In genomic region chr19:58903899-58904327, GRCm38 (mm10) we compare ENCODE assay signal across 8 mouse cellular contexts. TPM values are rescaled to one million over a fixed set of nuclear protein-coding genes. Genes with fewer than 3 reads are reported as not detected.
A peak's percentile ranks its signal among the peaks of the same experiment; 100 is the strongest.
DNase-seq lines count a peak whose midpoint lies in the region; ATAC-seq and TF ChIP-seq lines count a peak whose summit lies in the region.

No protein-coding gene starts in this region.

- no peak overlapping the region for H3K9ac ChIP-seq in hindbrain, postnatal 0 days (replicated peaks; ENCODE audit: low read length)

- under 1% methylated on average over 11 of the region's 11 CpGs for whole genome bisulfite sequencing in hindbrain, postnatal 0 days

- peak overlapping the region; percentile 64 for H3K4me3 ChIP-seq in gastrocnemius, adult 2 months
- peak overlapping the region; percentile 23 for H3K4me3 ChIP-seq in hindbrain, postnatal 0 days (ENCODE audit: low read length)
- H3K4me3 ChIP-seq in megakaryocyte, embryonic 14.5 days (replicated peaks) = peak overlapping the region; percentile 56

- peak overlapping the region; percentile 52 for H3K4me2 ChIP-seq in hindbrain, postnatal 0 days (ENCODE audit: low read depth, low read length)

- intact Hi-C loops in gastrocnemius, adult 2 months (cut with DNase I) = loop anchor here (1.0 kb wide), 1 partner anchor 98 kb away; no protein-coding TSS in a partner anchor

- peak; percentile 66 for ATAC-seq in hindbrain, postnatal 0 days

- no peaks in the 10 kb centered on the region; the same call in 1 of the 2 replicates for H3K27me3 ChIP-seq in hindbrain, postnatal 0 days (ENCODE audit: insufficient read depth, low read length)
- peaks cover 24% of the 10 kb centered on the region for H3K27me3 ChIP-seq in megakaryocyte, embryonic 14.5 days (replicated peaks)

- no peaks in the 10 kb centered on the region for H3K36me3 ChIP-seq in hindbrain, postnatal 0 days (ENCODE audit: insufficient read depth, low read length)
- no peaks in the 10 kb centered on the region for H3K36me3 ChIP-seq in megakaryocyte, embryonic 14.5 days (replicated peaks; ENCODE audit: low read length)

- H3K27ac ChIP-seq in gastrocnemius, adult 2 months = peak overlapping the region; percentile 58
- no peak overlapping the region for H3K27ac ChIP-seq in hindbrain, postnatal 0 days

- TF ChIP-seq CTCF in gastrocnemius, adult 2 months (IDR thresholded peaks at IDR 0.05) = peak; percentile 99
- peak; percentile 98 for TF ChIP-seq CTCF in hindbrain, postnatal 0 days (IDR thresholded peaks at IDR 0.05; ENCODE audit: low read depth)

- no peaks in the 10 kb centered on the region for H3K9me3 ChIP-seq in hindbrain, postnatal 0 days (ENCODE audit: low read length)
- H3K9me3 ChIP-seq in megakaryocyte, embryonic 14.5 days = peaks cover 4% of the 10 kb centered on the region; the same call in 1 of the 2 replicates

- peak; percentile 47 for DNase-seq in T-cell, adult 2 months (ENCODE audit: low spot score)
- DNase-seq in cerebellum, postnatal 36 days = peak; percentile 86 to 94
- peak; percentile 85 for DNase-seq in gastrocnemius, adult 2 months
- DNase-seq in hindbrain, postnatal 0 days (ENCODE audit: low spot score) = peak; percentile 92
- DNase-seq in left cerebral cortex, adult 18-20 months (ENCODE audit: low spot score in 2 of 2) = peak; percentile 89 to 98
- DNase-seq in right cerebral cortex, postnatal 14 days = peak; percentile 91
- DNase-seq in urinary bladder, postnatal 25 days (ENCODE audit: low spot score) = peak; percentile 88

- H3K4me1 ChIP-seq in hindbrain, postnatal 0 days (ENCODE audit: insufficient read depth, low read length) = no peaks in the 10 kb centered on the region
- H3K4me1 ChIP-seq in megakaryocyte, embryonic 14.5 days = peaks cover 5% of the 10 kb centered on the region; the same call in 1 of the 2 replicates

RNA-seq across cellular contexts. Expression of gene Eno4, which starts 39.3 kb away (rescaled TPM):
- not detected for total RNA-seq in gastrocnemius, adult 2 months (2021)
- total RNA-seq in hindbrain, postnatal 0 days (2014; rRNA removed) = 1.5 and 2.0 TPM in 2 replicates
- polyA plus RNA-seq in hindbrain, postnatal 0 days (2015; fragmentation: Nextera tagmentation; extraction: Ambion mirVana) = 1.3 and 1.5 TPM in 2 replicates
- 1 to 10 TPM; 1.6 to 2.3 TPM for total RNA-seq in left cerebral cortex, adult 18-20 months (2021)
- polyA plus RNA-seq in megakaryocyte, embryonic 14.5 days (2012; ENCODE audit: insufficient read depth, low replicate concordance) = not detected in 2 replicates

RNA-seq across cellular contexts. Expression of gene Hspa12a, which starts 39.5 kb away (rescaled TPM):
- total RNA-seq in gastrocnemius, adult 2 months (2021) = 1 to 10 TPM; 4.4 to 5.7 TPM
- 70.8 and 84.6 TPM in 2 replicates for total RNA-seq in hindbrain, postnatal 0 days (2014; rRNA removed)
- 52.8 and 56.1 TPM in 2 replicates for polyA plus RNA-seq in hindbrain, postnatal 0 days (2015; fragmentation: Nextera tagmentation; extraction: Ambion mirVana)
- total RNA-seq in left cerebral cortex, adult 18-20 months (2021) = 100 to 1,000 TPM; 195 to 201 TPM
- not detected in 2 replicates for polyA plus RNA-seq in megakaryocyte, embryonic 14.5 days (2012; ENCODE audit: insufficient read depth, low replicate concordance)

Comparison
In these comparisons a context has a peak if more than half of its experiments do, and no peak if none do; other contexts are left out.
1. RNA of gene Hspa12a, which starts 39.5 kb away (total RNA-seq): 195 to 201 TPM in left cerebral cortex, adult 18-20 months and 70.8 to 84.6 TPM in hindbrain, postnatal 0 days; 4.4 to 5.7 TPM in gastrocnemius, adult 2 months; every median in the first group is over 10 times any median in the second.
2. Peak in every context shown above with its lines, with median percentiles within 50 percentile points of each other: DNase-seq and H3K4me3 ChIP-seq.